Mouse (Mus musculus) sigmoid colon, adult 10 weeks (tissue): ENCODE results near the gene Cinp. TPM values are rescaled to one million over a fixed set of nuclear protein-coding genes. Genes with fewer than 3 reads are reported as not detected.

ENCODE experiments used
- polyA plus RNA-seq: library from polyadenylated mRNA; stranded (reverse); fragments of 350-450 nt; fragmentation: Illumina TruSeq; extraction: RNeasy Lipid Tissue Mini Kit (QIAGEN cat#74804); gene quantifications from one replicate; pipeline ENCODE4 v1.2.3, GENCODE M21; 2014; ENCODE audit warnings: low read depth, low replicate concordance

The Cinp gene
- polyA plus RNA-seq: 28.0 TPM

GRCm38 (mm10) chr12:110889036-110890020 is at the start of gene Cinp, which contains the start of gene Tecpr2:
Cinp (minus strand) TSS chr12:110889145.
Tecpr2 (plus strand) TSS chr12:110889264.

GRCm38 (mm10) chr12:110850010-110850928 is 38.7 kb downstream of the Cinp start, which contains the start of gene Zfp839:
Zfp839 (plus strand) TSS chr12:110850253.

GRCm38 (mm10) chr12:110840348-110841198 is 48.4 kb downstream of the Cinp start, which contains the start of gene Mok:
Mok (minus strand) TSS chr12:110840939.

Other genes starting within 250 kb of the Cinp start
- not detected for gene 1700001K19Rik, start 206.5 kb downstream of the Cinp start, polyA plus RNA-seq
- gene Hsp90aa1, start 186.4 kb downstream of the Cinp start, polyA plus RNA-seq: 850 TPM
- gene Wdr20, start 151.2 kb downstream of the Cinp start, polyA plus RNA-seq: 44.8 TPM
- gene Mok, start 48.2 kb downstream of the Cinp start, polyA plus RNA-seq: not detected
- gene Zfp839, start 38.9 kb downstream of the Cinp start, polyA plus RNA-seq: 7.1 TPM
- gene Tecpr2, start 119 bp upstream of the Cinp start, polyA plus RNA-seq: 3.6 TPM
- gene Ankrd9, start 89.9 kb upstream of the Cinp start, polyA plus RNA-seq: 0.22 TPM
- gene Rcor1, start 150.2 kb upstream of the Cinp start, polyA plus RNA-seq: 58.6 TPM